Mouse (Mus musculus) heart, postnatal 36 days (tissue): Measurements from ENCODE around the gene Defb23. TPM values are rescaled to one million over a fixed set of nuclear protein-coding genes. Genes with fewer than 3 reads are reported as not detected.

Experiments
- total RNA-seq, 2 experiments: library from RNA; stranded (reverse); gene quantifications; 2 replicates each; pipeline ENCODE4 v1.2.3; 2021

Gene Defb23
- total RNA-seq, 2 experiments from 2014 or later: not detected

Other genes starting within 250 kb of the Defb23 start
- gene Csnk2a1, start 237.8 kb downstream of the Defb23 start, total RNA-seq: 100 to 1,000 TPM in 1 of 2 experiments, 10 to 100 TPM in 1; 92.1 to 101 TPM
- 10 to 100 TPM; 43.1 to 48.7 TPM for gene Tbc1d20, start 170.8 kb downstream of the Defb23 start, total RNA-seq
- 10 to 100 TPM; 44.2 to 51.4 TPM for gene Rbck1, start 132.0 kb downstream of the Defb23 start, total RNA-seq
- 1 to 10 TPM; 3.6 to 3.8 TPM for gene Trib3, start 120.6 kb downstream of the Defb23 start, total RNA-seq
- gene Nrsn2, start 88.0 kb downstream of the Defb23 start, total RNA-seq: not detected
- 10 to 100 TPM in 1 of 2 experiments, 1 to 10 TPM in 1; 8.2 to 13.8 TPM for gene Sox12, start 66.6 kb downstream of the Defb23 start, total RNA-seq
- gene Zcchc3, start 49.6 kb downstream of the Defb23 start, total RNA-seq: 10 to 100 TPM in 1 of 2 experiments, 1 to 10 TPM in 1; 8.0 to 10.0 TPM
- gene 6820408C15Rik, start 49.0 kb downstream of the Defb23 start, total RNA-seq: 1 to 10 TPM; 2.0 to 2.1 TPM
- gene Defb20, start 12.4 kb upstream of the Defb23 start, total RNA-seq: not detected
- not detected for gene Defb22, start 25.5 kb upstream of the Defb23 start, total RNA-seq
- gene Defb26, start 47.1 kb upstream of the Defb23 start, total RNA-seq: not detected
- gene Defb28, start 53.6 kb upstream of the Defb23 start, total RNA-seq: not detected
- gene Defb29, start 75.5 kb upstream of the Defb23 start, total RNA-seq: not detected
- gene Gm17416, start 104.7 kb upstream of the Defb23 start, total RNA-seq: not detected
- not detected for gene Defb21, start 108.1 kb upstream of the Defb23 start, total RNA-seq
- gene Defb19, start 115.7 kb upstream of the Defb23 start, total RNA-seq: not detected
- gene Defb45, start 134.8 kb upstream of the Defb23 start, total RNA-seq: not detected
- not detected for gene Defb36, start 139.7 kb upstream of the Defb23 start, total RNA-seq
- gene Defb25, start 158.4 kb upstream of the Defb23 start, total RNA-seq: not detected
- 1 to 10 TPM; 6.5 to 7.8 TPM for gene Rem1, start 162.3 kb upstream of the Defb23 start, total RNA-seq
- gene H13, start 204.8 kb upstream of the Defb23 start, total RNA-seq: 10 to 100 TPM; 33.1 to 41.2 TPM
- gene Mcts2, start 222.4 kb upstream of the Defb23 start, total RNA-seq: 10 to 100 TPM; 16.2 to 16.5 TPM